ENCODE assay signal across 8 mouse cellular contexts in the genomic region with DNA sequence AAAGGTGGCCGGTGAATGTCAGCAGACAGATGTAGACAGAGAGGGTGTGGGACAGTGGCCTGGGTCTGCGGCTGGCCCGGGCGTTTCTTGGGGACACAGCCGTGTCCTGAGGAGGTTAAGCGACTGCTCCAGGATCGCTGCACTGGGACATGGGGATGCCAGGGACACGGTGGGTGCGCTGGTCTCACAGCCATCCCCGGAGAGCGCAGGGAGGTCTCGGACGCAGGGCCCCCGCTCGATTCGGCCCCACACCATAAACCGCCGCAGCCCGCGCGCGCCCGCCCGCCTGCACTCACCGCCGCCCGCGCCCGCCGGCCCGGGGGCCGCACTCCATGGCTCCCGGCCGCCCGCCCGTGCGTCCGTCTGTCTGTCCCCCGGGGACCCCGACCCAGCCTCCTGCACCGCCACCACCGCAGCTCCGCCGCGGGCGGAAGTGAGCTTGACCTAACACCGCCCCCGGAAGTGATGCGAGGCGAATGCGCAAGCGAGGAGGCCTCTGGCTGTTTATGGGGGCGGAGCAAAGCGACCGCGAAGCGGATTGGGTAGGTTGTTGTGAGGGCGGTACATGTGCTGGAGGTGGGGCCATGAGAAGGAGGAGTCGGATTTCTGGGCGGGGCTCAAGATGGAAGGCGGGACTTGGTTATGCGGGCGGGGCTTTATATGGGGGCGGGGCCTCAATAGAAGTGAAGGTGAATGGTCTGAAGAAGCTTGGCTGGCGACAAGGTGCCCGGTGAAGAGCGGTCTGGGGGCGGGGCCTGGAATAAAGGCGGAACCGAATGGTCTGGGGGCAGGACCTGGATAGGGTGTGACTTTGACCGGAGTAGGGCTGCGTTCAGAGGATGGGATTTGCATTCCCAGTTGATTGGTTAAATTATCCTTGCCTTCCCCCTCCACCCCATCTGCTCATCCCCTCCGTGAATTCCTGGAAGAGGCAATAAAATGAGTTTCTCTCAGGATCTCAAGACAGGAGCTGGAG. TPM values are rescaled to one million over a fixed set of nuclear protein-coding genes. Genes with fewer than 3 reads are reported as not detected.
A peak's percentile ranks its signal among the peaks of the same experiment; 100 is the strongest.
DNase-seq lines count a peak whose midpoint lies in the region; ATAC-seq and TF ChIP-seq lines count a peak whose summit lies in the region.

A gene (minus strand): TSS at position 463 of the 976 bp plus-strand sequence.

- peak; percentile 90; the same call in 1 of the 2 replicates for TF ChIP-seq POLR2A in lung, adult 2 months (IDR thresholded peaks at IDR 0.05; ENCODE audit: borderline replicate concordance, extremely low read depth, low read depth, low read length)

- no peaks in the 10 kb centered on the region for H3K9me3 ChIP-seq in ES-E14 (ENCODE audit: control insufficient read depth, insufficient read depth, low read depth, low read length)
- no peaks in the 10 kb centered on the region for H3K9me3 ChIP-seq in forebrain, embryonic 15.5 days

- H3K4me1 ChIP-seq in ES-E14 (ENCODE audit: control insufficient read depth in 2 of 2, insufficient read depth in 2 of 2, low read length in 2 of 2, poor library complexity in 1 of 2) = peaks cover 0 to 8% of the 10 kb centered on the region in 2 experiments; a peak in 2 of 4 replicates
- H3K4me1 ChIP-seq in forebrain, embryonic 15.5 days = peaks cover 29% of the 10 kb centered on the region
- H3K4me1 ChIP-seq in lung, adult 2 months (ENCODE audit: control insufficient read depth, insufficient read depth, low read length) = peaks cover 22% of the 10 kb centered on the region

- peak within 1 kb of the TSS; percentile 93 to 99 for H3K4me3 ChIP-seq in ES-E14 (ENCODE audit: insufficient read depth in 1 of 2, low read depth in 1 of 2, low read length in 2 of 2, poor library complexity in 1 of 2, severe bottlenecking in 1 of 2)
- peak within 1 kb of the TSS; percentile 96 for H3K4me3 ChIP-seq in forebrain, embryonic 15.5 days
- peak within 1 kb of the TSS; percentile 77 for H3K4me3 ChIP-seq in lung, adult 2 months (replicated peaks; ENCODE audit: extremely low read depth, low read depth, low read length)

- in situ Hi-C loops in ES-E14 (cut with MboI; ENCODE audit: low sequenced_read_pairs in 2 of 2, unreplicated experiment in 2 of 2) = no loop called here

- peak within 1 kb of the TSS; percentile 97 for H3K4me2 ChIP-seq in forebrain, embryonic 15.5 days (replicated peaks)

- H3K9ac ChIP-seq in ES-E14 (ENCODE audit: insufficient read depth, low read depth, low read length, poor library complexity, severe bottlenecking) = peak within 1 kb of the TSS; percentile 94
- H3K9ac ChIP-seq in forebrain, embryonic 15.5 days (replicated peaks) = peak within 1 kb of the TSS; percentile 93

- TF ChIP-seq CTCF in lung, adult 2 months (IDR thresholded peaks at IDR 0.05; ENCODE audit: insufficient read depth, low read length) = no peak

- peak; percentile 100 for DNase-seq in ES-E14 (ENCODE audit: low read depth, low spot score)
- peak; percentile 96 for DNase-seq in cerebellum, adult 11-12 months
- peak; percentile 91 for DNase-seq in heart, postnatal 25 days (ENCODE audit: low spot score)
- DNase-seq in layer of hippocampus, adult 18-20 months (ENCODE audit: low spot score in 2 of 2) = peak; percentile 93 to 94
- DNase-seq in lung, adult 2 months = peak; percentile 92
- peak; percentile 92 to 93 for DNase-seq in thymus, adult 18-20 months

- peak; percentile 98 for ATAC-seq in forebrain, embryonic 15.5 days (replicated peaks)
- peak; percentile 93 for ATAC-seq in neutrophil, adult 5-6 weeks (ENCODE audit: extremely low read depth, insufficient number of reproducible peaks, low FRiP score, poor library complexity, severe bottlenecking)

- intact Hi-C loops in heart, postnatal 25 days (cut with DNase I) = loop anchor here (2.0 kb wide), 1 partner anchor 35 kb away; no protein-coding TSS in a partner anchor

- WGBS in forebrain, embryonic 15.5 days = under 1% methylated on average over 73 of the region's 73 CpGs
- 2% methylated on average over 73 of the region's 73 CpGs for WGBS in lung, adult 2 months

- peak within 1 kb of the TSS; percentile 61; the same call in 1 of the 2 replicates for H3K27ac ChIP-seq in ES-E14 (ENCODE audit: insufficient read depth, low read depth, low read length, poor library complexity, severe bottlenecking)
- H3K27ac ChIP-seq in forebrain, embryonic 15.5 days (replicated peaks) = peak within 1 kb of the TSS; percentile 64

- no peaks in the 10 kb centered on the region; the same call in 1 of the 2 replicates for H3K36me3 ChIP-seq in ES-E14 (ENCODE audit: control insufficient read depth, insufficient read depth, low read length, poor library complexity, severe bottlenecking)
- peaks cover 4% of the 10 kb centered on the region; the same call in 1 of the 2 replicates for H3K36me3 ChIP-seq in forebrain, embryonic 15.5 days

- no peaks in the 10 kb centered on the region for H3K27me3 ChIP-seq in forebrain, embryonic 15.5 days

TF ChIP-seq in ES-E14, 5 proteins besides CTCF, POLR2A, EP300 and RAD21:
- no peak for TF ChIP-seq ZC3H11A (IDR thresholded peaks at IDR 0.05; ENCODE audit: borderline replicate concordance, low read depth, low read length)
- TF ChIP-seq ZNF384 (IDR thresholded peaks at IDR 0.05; ENCODE audit: low read depth, low read length) = no peak
- no peak for TF ChIP-seq MAFK (IDR thresholded peaks at IDR 0.05; ENCODE audit: insufficient read depth, low read depth, low read length)
TF ChIP-seq in ES-E14: peak in this region for 0.

RNA-seq across cellular contexts. Expression of the gene that starts here (rescaled TPM):
- total RNA-seq in ES-E14 (2012; rRNA removed) = 67.9 and 68.7 TPM in 2 replicates
- 118 and 120 TPM in 2 replicates for polyA plus RNA-seq in forebrain, embryonic 15.5 days (2015; fragmentation: Nextera tagmentation; extraction: Ambion mirVana)
- total RNA-seq in heart, postnatal 25 days (2021) = 10 to 100 TPM; 50.1 to 51.1 TPM
- total RNA-seq in layer of hippocampus, adult 18-20 months (2021) = 100 to 1,000 TPM; 166 to 168 TPM
- 191 and 262 TPM in 2 replicates for polyA plus RNA-seq in lung, adult 2 months (2012; rRNA removed)
- 26.4 and 33.0 TPM in 2 replicates for total RNA-seq in neutrophil, adult 5-6 weeks (2017)

Comparison
In these comparisons a context has a peak if more than half of its experiments do, and no peak if none do; other contexts are left out.
1. Peak in every context shown above with its lines: DNase-seq, ATAC-seq, H3K4me3 ChIP-seq and H3K27ac ChIP-seq.